Mouse (Mus musculus): Measurements from ENCODE around the gene G6pc2.
A peak's percentile ranks its signal among the peaks of the same experiment; 100 is the strongest.

G6pc2 gene

GRCm38 (mm10) chr2:69210773-69211172 is at the start of gene G6pc2:
Gene G6pc2 (plus strand): TSS chr2:69211073.
- DNase-seq = no peak

DNA sequence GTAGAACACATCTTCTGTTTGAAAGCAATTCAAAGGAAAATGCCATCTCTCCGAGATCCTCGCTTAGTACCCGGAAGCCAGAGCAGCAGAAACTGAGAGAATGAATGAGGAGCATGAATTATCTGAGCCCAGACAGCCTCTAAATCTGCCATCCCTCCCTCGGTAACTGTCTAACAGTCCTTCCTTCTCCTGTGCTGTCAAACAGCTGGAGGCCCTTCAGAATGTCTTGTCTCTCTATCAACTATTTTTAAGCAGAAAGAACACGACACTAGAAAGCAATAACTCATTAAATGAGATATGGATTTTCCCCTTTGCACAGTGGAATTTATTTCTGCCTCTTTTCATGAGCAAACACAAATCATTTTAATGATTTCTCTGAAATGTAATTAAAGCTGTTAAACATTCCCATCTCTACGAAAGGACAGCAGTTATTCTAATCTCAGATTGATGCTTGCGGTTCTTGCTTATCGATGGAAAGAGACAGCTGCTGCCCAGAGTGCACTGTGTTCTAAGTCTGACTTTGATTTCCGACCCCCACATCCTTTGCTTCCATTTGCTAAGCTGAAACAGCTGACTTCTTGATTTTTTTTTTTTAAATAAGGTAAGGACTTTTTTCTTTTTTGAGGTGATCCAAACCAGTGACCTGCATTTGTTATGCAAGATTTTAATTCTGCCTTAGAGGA is 40.3 kb upstream of the G6pc2 start:
- DNase-seq = no peak

DNA sequence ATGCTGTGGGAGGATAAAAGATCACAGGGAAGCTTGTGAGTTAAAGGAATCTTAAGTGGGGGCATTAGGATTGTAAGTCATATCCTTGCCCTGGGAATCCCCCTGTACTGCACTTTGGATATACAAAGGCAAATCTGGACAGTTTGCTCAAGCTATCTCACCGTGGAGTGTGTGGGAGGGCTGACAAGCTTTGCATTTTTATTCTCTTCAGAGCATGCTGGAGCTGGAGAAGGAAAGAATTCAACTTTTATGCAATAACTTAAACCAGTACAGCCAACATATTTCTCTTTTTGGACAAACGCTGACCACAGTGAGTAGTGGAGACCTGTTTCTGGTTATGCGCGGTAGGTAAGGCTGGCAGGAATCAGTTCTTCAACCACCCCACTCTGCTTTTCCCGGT is 35.6 kb upstream of the G6pc2 start:
- no peak for DNase-seq

DNA sequence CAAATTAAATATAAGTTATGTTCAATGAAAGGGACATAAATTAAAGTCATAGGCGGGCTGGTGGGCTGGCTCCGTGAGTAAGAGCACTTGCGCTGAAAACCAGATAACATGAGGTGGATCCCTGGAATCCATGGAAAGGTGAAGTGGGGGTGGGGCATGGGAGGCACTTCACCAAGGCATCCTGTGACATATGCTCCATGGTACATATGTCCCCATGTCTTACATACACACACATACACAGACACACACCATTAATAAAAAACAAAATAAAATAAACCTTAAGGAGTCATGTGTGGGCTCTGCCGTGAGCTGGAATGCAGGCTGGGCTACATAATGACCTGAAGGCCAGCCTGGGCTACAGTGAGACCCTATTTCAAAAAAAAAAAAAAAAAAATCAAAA is 31.2 kb upstream of the G6pc2 start:
- DNase-seq = no peak

GRCm38 (mm10) chr2:69187990-69188389 is 22.9 kb upstream of the G6pc2 start:
- no peak for DNase-seq

GRCm38 (mm10) chr2:69188732-69189131 is 22.1 kb upstream of the G6pc2 start:
- peak; percentile 12 for DNase-seq

- no peak for DNase-seq
Measured at GRCm38 (mm10) chr2:69189222-69189621, 21.7 kb upstream of the G6pc2 start.

DNA sequence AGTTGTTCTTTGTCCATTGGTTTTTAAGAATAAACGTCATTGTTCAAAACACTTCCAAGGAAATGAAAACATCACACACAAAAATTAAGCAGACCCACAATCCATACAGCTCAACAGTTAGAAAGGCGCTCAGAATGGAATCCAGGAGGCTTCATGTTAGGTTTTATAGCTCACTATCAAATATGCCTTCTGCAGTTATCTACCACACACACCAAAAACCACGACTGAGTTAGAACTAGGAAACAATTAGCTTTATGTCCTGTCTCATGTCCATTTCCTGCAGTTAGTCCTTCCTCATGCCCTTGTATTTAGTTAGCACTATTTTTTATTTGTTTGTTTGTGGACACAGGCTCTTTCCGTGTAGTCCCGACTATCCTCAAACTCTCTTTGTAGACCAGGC is 19.8 kb upstream of the G6pc2 start:
- no peak for DNase-seq

DNA sequence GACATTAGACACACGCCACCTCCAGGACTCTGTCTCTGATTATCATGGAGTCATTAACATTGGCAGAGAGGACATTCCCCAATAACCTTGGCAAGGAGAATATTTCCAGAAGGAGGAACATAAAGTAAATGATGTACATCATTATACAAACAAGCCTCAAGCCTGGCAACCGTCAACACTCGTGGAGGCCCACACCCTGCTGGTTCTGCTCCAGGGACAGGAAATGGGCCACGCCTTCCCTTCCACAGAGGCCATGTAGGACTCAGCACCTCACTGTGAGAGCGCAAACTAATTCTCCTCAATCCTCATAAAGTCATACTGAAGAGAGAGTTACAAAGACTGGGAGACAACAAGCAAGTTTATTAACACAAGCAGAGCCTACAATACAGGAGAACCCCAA is 17.3 kb upstream of the G6pc2 start:
- DNase-seq = no peak

DNA sequence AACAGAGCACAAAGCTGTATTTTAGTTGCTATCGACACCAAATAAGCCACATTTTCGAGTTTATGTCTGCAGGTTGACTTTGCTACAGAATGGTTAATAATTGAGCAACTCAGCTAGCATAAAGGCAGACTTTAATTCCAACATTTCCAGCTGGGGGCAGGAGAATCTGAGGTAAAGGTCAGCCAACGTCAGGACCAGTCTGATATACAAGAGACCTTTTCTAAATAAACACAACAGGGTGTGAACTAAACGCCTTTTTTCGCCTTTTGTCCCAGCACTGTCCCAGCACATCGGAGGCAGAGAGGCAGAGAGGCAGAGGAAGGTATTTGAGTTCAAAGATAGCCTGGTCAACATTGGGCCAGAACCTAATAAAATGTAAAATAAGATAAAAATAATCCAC is 5.7 kb upstream of the G6pc2 start:
- no peak for DNase-seq

- peak; percentile 91 for DNase-seq
Measured at GRCm38 (mm10) chr2:69205791-69206351, 5.0 kb upstream of the G6pc2 start, which contains the start of gene Spc25. Gene Spc25 (minus strand): TSS chr2:69206194.

- DNase-seq = no peak
Measured at GRCm38 (mm10) chr2:69206523-69206922, 4.3 kb upstream of the G6pc2 start.

- DNase-seq = no peak
Measured at GRCm38 (mm10) chr2:69209684-69210083, 1.2 kb upstream of the G6pc2 start.

- DNase-seq = no peak
Measured at GRCm38 (mm10) chr2:69212652-69213051, 1.8 kb downstream of the G6pc2 start.

DNA sequence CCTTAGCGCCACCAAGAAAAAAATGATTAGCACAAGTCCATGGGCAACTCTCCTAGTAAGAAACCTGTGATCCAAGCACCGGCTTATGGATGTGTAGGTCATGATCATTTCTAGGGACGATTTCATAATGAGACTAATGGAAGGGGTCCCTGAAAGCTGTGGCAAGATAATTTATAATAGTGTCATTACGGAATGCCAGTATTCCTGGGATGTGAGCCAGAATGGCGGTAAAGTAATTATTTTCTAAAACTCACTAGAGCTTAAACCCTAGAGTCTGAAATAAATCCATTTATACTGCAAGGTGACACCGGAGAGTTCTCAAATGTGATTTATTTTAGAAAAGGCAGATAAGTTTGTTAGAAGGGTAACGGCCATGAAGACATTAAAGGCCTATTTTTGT is 4.4 kb downstream of the G6pc2 start:
- DNase-seq = no peak

- no peak for DNase-seq
Measured at GRCm38 (mm10) chr2:69221868-69222416, 11.1 kb downstream of the G6pc2 start.

DNA sequence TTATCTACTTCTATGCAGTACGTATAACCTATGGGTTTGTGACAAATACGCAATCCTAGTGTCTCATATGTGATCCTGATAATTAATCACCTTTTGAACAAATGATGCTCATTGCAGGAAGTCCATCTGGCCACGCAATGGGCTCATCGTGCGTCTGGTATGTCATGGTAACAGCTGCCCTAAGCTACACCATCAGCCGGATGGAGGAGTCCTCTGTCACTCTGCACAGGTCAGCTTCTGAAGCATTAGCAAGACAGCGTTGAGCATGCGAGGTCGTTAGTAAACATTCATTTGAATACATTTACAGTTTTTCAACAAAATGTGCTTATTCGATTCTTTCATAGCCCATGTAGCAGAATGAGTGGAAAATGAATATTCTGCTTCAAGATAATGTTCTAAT is 11.9 kb downstream of the G6pc2 start:
- no peak for DNase-seq

- no peak for DNase-seq
Measured at GRCm38 (mm10) chr2:69224724-69225123, 13.9 kb downstream of the G6pc2 start.

GRCm38 (mm10) chr2:69226876-69227275 is 16.0 kb downstream of the G6pc2 start:
- DNase-seq = no peak

DNA sequence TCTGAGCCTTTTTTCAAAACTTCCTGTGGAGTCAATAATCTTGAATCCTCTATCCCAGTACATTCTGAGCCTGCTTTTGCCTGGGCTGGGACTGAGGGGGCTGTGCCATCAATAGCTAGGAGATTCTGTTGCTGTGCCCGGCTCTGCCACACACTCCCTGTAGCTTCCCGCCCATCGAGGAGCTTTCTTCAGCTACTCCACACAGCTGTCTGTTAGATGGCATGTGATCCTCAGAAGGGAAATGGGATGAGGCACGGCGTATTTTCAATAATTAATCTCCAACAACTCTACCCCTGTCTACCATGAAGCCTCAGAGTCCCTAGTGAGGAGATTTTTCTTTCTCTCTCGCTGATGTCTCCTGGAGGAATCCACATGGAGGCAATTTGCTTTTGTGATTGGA is 17.8 kb downstream of the G6pc2 start:
- no peak for DNase-seq

DNA sequence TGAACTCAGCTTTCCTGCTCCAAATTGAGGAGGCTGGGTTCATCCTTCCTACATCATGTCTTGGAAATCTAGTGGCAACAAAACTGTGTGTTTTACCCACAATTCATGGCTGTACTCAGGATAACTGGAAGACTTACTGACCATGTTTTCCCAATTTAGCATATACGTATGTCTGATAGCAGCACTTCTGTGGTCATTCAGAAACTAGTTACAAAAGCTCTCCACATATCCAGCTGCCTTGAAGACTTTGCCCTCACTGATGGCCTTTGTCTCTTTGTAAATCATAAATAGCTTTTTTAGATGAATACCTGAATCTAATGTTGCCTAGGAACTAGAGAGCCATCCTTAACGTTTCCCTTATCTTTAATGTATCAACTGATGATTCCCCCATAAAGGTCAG is 19.3 kb downstream of the G6pc2 start:
- DNase-seq = no peak

GRCm38 (mm10) chr2:69232101-69232500 is 21.2 kb downstream of the G6pc2 start:
- DNase-seq = no peak

DNA sequence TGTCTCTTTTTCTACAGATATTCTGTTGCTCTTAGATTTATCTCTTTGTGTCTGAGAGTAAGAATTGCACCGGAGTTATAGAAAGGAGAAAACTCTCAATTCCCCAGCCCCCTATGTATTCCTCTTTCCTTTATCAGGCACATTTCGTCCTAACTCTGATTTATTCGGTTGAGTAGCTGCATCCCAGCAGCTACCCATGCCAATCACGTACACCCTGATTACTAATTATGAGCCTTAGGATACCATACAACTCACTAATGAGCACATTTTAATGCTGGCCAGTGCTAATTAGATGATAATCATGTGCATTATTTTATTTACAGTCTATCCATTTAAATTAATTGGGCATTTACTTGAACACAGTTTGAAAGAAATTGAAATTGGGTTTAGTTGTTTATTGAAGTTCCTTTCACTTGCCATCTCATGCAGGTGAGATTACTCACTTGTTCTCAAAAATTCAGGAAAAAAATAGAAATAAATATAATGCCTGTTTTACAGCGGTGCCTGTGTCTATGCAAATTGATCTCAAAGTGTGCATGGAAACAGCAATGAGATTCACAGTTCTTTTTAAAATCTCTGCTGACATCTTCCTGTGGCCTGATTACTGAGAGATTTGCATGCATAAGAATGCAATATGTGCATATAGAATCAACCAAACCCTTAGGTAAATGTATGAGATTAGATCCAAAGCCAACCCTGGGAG is 24.3 kb downstream of the G6pc2 start:
- no peak for DNase-seq

DNA sequence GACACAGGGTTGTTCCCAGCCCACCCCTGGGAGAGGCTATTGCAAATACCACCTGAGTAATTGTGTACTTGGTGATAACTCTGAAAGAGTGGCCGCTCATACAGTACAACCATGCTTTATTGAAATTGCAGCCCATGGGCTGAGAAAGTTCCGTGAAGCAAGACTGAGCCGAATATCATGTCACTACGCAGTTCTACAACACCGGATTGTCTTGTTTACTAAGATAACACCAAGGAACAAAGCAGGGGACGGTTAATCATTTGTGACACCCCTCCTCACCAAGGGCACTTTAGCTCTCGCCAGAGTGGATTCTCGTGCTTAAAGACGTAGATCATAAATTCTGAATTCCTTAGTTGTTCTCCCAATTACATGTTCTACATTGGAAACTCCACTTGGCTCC is 28.4 kb downstream of the G6pc2 start:
- DNase-seq = no peak

Measured in cerebellum, adult 9-10 months (tissue).